Mouse (Mus musculus): Measurements from ENCODE around the gene Hgf. TPM values are rescaled to one million over a fixed set of nuclear protein-coding genes. Genes with fewer than 3 reads are reported as not detected.

Gene Hgf
- 1 to 10 TPM; 2.4 to 2.8 TPM for total RNA-seq (2021)
- long read RNA-seq, experiment 1, result 0 reads
- long read RNA-seq, experiment 2, result 0 reads

DNA sequence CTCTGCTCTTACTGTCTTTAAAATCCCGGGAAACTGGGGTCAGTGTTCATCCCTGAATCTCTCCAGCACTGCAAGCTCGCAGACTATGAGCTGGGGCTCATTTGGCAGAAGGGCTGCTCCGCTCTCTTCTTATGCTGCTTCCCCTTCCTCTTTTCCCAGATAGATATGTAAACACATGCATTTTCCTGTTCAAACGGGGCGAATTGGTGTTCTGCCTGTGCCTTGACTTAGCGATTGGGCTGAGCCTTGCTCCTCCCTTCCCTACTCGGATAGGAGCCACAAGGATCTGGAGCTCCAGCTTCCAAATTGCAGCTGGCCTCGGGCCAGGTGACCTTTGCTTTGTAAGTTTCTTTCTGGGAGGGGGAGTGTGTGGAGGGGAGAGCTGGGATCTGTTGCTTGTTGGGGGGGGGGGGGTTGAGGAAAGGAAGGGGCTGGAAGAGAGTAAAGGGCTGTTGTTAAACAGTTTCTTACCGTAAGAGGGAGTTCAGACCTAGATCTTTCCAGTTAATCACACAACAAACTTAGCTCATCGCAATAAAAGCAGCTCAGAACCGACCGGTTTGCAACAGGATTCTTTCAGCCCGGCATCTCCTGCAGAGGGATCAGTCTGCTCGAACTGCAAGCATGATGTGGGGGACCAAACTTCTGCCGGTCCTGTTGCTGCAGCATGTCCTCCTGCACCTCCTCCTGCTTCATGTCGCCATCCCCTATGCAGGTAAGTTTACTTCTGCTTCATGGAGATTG lies at the start of gene Hgf:
Gene Hgf, plus strand, starts transcription at position 192 of the 744 bp plus-strand sequence.
- peak; percentile 44 to 61 for DNase-seq

DNA sequence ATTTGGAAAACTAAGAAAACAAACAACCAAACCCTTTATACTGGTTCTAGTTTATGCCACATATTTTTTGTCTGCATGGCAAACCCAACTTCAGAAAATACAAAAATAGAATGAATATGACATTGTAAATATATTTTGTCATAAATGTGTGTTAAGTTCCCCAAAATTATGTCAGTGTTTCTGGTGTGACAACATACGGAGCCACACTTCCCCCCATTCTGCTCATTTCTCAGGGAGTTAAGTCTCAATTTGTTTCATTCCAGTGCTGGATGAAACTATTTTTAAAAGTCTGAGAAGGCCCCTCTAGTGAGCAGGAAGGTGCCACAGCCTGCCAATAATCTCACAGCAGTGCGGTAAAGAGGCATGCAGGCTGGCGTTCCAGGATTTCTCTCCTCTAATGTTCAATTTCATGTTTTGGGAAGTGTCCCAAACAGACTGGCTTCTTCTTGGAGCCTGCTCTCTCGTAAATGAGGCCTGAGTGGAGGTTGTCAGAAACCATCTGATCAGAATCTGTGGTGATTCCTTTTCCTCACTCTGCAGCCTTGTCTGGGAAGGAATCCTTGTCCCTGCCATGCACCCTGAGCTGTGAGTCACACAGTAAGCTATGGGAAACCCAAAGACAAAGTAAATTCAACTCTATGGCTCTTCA lies 46.5 kb upstream of the Hgf start:
- DNase-seq, result no peak

DNA sequence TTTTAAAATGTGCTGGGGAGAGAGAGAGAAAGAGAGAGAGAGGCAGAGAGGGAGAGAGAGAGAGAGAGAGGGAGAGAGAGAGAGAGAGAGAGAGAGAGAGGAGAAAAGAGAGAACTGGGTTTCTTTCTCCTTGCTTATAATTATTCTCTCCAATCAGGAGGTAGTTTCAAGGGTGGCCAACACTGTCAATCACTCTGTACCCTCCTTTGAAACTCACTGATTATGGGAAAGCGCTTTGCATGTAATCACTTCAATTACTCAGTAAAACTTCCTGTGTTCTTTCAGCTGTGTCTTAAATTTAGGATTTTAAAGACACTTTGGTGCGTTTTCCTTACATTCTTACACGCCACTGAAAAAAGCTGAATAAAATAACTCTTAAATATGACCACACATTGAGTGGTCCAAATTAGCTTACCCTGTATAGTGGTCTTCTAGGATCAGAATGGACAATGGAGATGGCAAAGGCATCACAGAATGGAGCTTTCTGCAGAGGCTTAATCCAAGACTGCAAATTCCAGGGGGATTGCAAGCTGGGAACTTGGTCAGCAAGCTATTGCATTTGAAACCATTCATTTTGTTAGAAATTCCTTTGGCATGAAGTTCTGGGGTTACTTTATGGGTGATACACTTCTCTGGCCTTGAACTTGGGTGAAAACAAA lies 21.5 kb upstream of the Hgf start:
- no peak for DNase-seq

DNA sequence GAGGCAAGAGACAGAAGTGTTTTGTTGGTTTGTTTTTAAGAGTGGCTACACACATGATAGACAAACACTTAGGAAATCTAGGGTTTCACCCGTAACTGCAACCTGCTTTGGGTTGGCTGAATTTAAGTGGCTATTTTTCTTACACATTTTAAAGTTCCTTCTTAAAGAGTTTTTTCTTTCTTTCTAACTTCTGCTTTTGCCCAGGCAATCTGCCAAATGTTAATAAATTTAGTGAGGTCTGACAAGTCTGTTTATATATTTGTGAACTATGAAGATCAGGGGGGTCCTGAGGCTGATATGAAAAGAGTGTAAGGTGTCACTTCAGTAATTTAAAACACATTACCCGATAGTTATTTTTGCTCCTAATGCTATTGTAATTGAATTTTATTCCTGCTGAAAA lies 15.2 kb upstream of the Hgf start:
- no peak for DNase-seq

DNA sequence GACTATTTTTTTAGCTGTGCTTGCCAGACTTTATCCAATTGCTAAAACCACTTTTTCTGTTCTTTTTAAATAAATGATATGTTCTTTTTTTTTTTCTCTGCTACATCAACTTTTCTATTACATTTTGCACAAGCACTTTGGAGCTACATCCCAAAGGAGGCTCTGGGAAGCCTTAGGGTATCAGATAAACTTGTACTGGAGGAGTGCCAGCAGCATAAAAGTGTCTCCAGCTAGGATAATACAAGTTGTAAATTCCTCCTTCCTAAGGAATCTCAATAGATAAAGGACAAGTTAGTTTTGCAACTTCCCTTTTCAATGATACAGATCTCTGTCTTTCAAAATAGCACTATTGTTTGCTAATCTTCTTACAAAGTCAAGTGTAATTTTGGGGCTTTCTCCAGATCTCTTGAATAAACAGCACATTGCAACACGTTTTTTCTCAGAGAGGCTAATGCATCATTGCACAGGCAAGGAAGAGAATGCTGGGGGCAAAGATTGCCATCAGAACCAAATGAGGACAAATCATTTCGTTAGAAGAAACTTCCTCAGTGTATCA lies 11.7 kb upstream of the Hgf start:
- no peak for DNase-seq

DNA sequence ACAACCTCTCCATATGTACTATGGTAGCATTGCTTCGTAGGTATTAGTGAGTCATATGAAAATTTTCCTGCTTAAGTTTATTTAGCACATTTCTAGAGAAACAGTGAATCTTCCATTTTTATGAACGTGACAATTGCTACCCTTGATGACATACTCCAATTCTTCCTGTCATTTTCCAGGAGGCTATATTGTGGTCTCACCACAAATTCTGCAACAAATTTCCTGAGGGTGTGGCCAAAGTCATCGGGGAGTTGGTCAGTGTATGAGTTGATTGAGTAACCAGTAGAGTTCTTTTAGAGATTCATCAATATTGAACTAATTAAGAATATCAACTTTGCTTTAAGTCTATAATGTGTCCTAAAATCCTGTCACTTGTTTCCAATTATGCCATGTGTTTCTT lies 5.8 kb upstream of the Hgf start:
- no peak for DNase-seq

DNA sequence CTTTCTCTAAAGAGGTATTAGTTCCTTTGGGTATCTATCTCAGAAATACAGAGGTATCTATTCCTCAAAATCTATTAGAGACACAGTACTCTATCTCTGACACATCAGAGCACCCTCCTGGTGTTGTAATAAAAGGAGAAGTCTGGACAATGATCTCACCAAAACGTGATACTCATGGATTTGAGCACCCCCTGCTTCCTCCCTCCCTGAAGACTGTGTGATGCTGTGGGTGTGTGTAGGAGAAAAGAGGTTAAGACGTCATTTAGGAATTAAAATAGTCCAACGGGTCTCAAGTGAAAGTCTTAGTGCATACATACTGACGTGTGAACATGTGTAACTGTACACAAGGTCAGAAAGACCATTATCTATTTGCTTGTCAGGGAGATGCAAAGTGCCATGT lies 648 bp upstream of the Hgf start:
- no peak for DNase-seq

DNA sequence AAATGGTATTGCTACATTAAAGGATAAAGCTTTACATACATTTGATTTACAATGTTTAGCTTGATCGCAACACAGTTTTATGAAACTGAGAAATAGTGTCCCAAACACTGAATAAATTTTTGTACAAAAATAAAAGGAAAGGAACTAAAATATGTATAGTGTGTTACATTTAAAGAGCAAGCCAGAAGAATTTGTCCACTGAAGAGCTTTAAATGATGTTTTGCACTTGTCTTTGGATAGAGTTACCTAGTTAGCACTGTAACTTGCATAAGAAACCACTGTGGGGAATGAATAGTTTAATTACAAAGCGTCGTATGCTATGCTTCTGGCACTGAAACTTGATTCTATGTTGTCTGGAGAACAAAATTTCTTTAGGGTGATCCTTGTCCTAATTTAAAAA lies 7.0 kb downstream of the Hgf start:
- no peak for DNase-seq

DNA sequence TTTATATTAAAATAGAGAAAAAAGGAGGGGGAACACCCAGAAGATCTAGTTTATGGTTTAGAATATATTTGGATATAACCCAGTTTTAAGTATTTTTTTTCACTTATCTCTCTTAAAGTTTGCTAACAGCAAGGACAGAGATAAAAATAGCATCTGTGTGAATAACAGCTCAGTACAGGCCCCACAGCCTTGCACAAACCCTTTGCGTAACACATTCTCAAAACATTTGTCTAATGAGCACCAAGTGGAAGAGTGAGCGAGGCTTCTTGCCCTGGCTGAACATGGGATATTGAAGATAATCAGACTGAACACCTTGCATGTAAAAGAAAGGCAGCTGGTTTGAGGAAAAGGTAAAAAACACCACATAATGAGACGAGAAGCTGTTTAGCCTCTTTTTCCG lies 15.7 kb downstream of the Hgf start:
- peak; percentile 7 to 16 for DNase-seq

DNA sequence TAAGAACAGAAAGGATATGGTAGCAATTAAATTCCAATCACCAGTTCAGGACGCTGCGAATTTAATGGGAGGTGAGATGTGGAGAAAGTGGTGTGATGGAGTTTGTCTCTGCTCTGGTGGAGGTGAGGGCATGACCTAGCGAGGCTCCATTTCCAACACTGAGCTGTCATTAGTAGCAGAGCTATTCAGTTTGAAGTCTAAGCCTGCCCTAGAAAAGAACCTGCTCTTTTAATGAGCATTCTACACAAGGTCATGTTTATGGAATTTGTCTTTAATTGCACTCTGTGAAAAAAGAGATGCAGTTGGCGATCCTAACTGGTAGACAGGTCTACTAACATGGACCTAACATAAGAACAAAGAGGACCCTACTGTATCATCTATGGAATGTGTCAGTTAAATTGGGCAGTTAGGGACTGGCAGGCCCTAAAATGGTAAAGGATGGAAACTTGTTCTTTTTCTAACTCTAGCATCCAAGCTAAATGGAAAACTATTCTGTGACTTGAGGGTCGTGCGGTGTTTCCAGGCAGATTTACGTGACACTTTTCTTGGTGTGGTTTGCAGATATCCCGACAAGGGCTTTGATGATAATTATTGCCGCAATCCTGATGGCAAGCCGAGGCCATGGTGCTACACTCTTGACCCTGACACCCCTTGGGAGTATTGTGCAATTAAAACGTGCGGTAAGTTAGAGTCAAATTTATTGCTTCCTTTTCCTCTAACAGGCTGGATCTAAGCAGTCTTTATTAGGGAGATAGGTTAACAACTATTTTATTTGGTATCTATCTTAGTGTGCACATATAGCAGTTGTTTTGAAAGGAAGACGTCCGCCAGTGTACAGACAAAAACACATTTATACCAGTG lies 24.8 kb downstream of the Hgf start:
- peak in 1 of 2 experiments; percentile 8 for DNase-seq

DNA sequence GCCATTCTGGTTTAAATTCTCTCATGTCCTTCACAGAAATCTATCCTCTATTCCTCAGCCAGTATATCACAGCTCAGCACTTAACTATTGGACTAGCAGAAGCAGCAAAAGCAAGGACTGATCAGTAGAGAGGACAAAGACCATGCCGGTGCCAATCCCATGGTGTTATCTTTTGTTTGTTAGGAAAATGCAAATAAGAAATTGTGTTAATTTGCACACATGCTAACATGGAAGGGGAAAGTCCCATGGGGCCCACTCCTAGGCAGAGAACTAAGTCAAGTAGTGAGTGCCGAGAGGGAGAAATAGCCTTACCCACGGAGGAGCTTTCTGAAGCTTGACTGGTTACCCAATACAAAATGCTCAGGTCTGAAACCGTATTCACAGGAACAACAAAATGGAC lies 42.4 kb downstream of the Hgf start:
- DNase-seq, result no peak

DNA sequence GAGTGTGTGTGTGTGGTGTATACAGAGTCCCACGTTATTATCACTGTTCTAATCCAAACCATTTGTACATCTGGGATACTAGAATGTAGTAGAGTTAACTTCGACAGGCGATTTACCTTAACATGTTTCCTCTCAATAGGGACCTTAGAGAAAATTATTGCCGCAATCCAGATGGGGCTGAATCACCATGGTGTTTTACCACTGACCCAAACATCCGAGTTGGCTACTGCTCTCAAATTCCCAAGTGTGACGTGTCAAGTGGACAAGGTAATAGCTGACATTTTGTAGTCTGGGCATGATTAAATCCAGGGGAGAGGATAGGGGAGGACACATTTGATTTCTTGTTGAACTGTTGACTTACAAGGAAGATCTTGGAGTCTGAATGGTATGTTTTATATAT lies 44.7 kb downstream of the Hgf start:
- no peak for DNase-seq

DNA sequence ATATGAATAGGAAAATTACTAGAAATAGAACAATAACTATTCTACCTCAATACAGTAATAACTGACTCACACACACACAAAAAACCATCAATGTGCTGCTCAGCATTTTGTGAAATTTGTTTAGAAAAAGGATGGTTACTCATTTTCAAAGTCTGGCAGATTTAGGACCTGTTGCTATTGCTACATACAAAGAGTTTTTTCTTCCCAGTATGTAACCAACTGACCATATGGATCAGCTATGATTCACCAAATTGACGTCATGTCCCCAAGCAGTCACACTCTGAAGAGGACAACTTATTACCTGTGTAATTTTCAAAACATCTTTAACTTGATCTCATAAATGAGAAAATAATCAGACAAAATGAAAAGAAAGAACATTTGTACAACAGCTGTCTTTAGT lies 48.2 kb downstream of the Hgf start:
- DNase-seq, result no peak

DNA sequence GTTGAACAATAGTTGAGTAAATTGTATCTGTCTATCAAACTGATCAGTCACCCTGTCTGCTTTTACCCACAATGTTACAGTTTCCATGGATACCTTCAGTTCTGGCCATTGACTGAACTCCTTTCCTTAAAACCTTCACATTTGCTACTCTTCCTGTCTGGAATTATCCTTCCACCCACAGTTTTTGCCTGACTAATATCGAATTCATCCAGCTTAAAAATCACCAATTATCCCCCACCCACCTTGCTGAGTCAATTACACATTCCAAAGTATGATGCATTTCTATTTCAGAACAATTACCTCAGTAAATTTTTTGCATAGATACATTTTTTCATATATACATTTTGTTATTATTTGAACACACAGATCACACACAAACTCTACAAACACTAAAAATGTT lies 79.7 kb downstream of the Hgf start:
- DNase-seq, result no peak

DNA sequence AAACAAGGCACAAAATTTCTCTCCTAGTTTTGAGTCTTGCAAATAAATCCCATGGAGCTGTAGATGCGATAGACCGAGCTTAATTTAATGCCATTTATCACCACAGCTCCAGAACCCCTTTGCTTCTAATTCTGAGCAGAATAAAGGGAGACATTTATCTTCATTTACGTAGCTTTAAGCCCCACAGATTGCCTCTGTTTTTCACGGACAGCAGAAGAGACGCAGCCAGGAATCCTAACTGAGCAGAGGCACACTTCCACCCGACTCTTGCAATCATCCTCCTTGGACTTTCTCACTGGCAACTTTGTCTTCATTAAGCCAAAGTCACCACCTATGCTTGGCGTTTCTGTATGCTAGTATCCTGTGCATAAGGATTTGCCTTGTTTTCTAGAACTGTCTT lies 93.1 kb downstream of the Hgf start:
- DNase-seq, result no peak

DNA sequence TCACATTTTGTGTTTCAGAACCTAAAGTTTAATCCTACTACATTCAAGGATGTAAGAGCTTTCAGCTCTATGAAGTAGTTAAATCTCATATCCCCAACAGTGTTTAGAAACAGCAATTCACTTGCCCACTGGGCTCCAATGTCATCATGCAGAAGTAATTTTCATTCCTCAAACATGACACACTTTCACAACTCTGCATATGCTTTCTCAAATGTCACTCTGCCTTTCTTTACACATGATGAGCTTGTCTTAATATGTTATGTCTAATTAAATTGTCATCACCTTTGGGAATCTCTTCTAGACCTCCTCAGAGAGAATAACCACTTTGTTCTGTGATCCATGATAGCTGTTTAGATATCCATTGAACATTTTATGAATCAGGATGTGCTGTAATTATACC lies 94.4 kb downstream of the Hgf start:
- DNase-seq, result no peak

DNA sequence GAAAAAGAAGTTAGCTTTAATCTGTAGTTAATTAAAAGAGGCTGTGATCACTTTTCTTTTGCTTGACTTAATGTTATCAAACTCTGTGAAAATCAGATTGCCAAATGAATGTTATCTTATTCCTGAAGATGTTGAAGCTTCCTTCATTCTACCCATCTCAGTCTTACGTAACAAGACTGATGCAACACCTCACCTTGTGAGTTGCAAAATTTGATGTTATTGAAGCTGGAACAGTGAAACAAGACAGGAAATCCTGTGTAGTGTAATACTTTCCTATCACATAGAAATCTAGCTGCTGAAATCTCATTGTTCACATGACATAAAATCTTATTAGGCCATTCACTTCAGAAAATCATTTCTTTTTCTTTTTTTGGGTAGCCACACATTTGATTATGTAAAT lies 96.9 kb downstream of the Hgf start:
- no peak for DNase-seq

DNA sequence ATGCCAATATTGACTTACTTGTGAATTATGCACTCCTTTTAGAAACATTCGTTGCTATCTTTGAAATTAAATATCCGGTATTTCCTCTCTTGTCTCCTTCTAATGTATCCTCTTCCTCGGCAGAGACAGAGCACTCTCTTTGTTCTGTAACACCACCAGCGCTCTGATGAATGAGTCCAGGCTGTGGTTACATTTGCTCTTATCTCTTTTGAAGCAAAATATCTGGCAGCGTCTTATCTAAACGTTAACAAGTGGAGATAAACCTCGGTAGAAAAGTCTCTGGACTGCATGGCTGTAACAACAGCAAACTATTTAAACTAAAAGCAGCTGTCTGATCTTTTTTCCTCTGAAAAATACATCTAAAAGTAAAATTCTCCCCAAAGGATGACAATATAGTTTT lies 100.7 kb downstream of the Hgf start:
- no peak for DNase-seq
